Mouse (Mus musculus): ENCODE measurements around the gene Mpg.

Gene Mpg

GRCm38 (mm10) chr11:32226124-32226871, at the start of gene Mpg:
Mpg (plus strand) TSS chr11:32226505.
- DNase-seq (ENCODE audit: extremely low read depth, low read depth, low spot score): no peak

- DNase-seq (ENCODE audit: extremely low read depth, low read depth, low spot score): no peak
Measured at GRCm38 (mm10) chr11:32178506-32178905, 47.8 kb upstream of the Mpg start.

- DNase-seq (ENCODE audit: extremely low read depth, low read depth, low spot score): no peak
Measured at GRCm38 (mm10) chr11:32181246-32181645, 45.1 kb upstream of the Mpg start.

- no peak for DNase-seq (ENCODE audit: extremely low read depth, low read depth, low spot score)
Measured at GRCm38 (mm10) chr11:32181973-32182868, 44.1 kb upstream of the Mpg start.

GRCm38 (mm10) chr11:32184469-32184868, 41.8 kb upstream of the Mpg start:
- no peak for DNase-seq (ENCODE audit: extremely low read depth, low read depth, low spot score)

- DNase-seq (ENCODE audit: extremely low read depth, low read depth, low spot score): no peak
Measured at GRCm38 (mm10) chr11:32186031-32186430, 40.3 kb upstream of the Mpg start.

GRCm38 (mm10) chr11:32187256-32187655, 39.0 kb upstream of the Mpg start:
- DNase-seq (ENCODE audit: extremely low read depth, low read depth, low spot score): no peak

- no peak for DNase-seq (ENCODE audit: extremely low read depth, low read depth, low spot score)
Measured at GRCm38 (mm10) chr11:32188881-32189280, 37.4 kb upstream of the Mpg start.

GRCm38 (mm10) chr11:32189434-32189833, 36.9 kb upstream of the Mpg start:
- DNase-seq (ENCODE audit: extremely low read depth, low read depth, low spot score): no peak

GRCm38 (mm10) chr11:32190119-32190518, 36.2 kb upstream of the Mpg start:
- DNase-seq (ENCODE audit: extremely low read depth, low read depth, low spot score): no peak

- DNase-seq (ENCODE audit: extremely low read depth, low read depth, low spot score): no peak
Measured at GRCm38 (mm10) chr11:32190603-32191110, 35.6 kb upstream of the Mpg start.

- no peak for DNase-seq (ENCODE audit: extremely low read depth, low read depth, low spot score)
Measured at GRCm38 (mm10) chr11:32193156-32193555, 33.1 kb upstream of the Mpg start.

GRCm38 (mm10) chr11:32194086-32194485, 32.2 kb upstream of the Mpg start:
- DNase-seq (ENCODE audit: extremely low read depth, low read depth, low spot score): no peak

- DNase-seq (ENCODE audit: extremely low read depth, low read depth, low spot score): no peak
Measured at GRCm38 (mm10) chr11:32194626-32195025, 31.7 kb upstream of the Mpg start.

- DNase-seq (ENCODE audit: extremely low read depth, low read depth, low spot score): no peak
Measured at GRCm38 (mm10) chr11:32195867-32196540, 30.3 kb upstream of the Mpg start.

GRCm38 (mm10) chr11:32196727-32197126, 29.6 kb upstream of the Mpg start:
- DNase-seq (ENCODE audit: extremely low read depth, low read depth, low spot score): no peak

GRCm38 (mm10) chr11:32197766-32198165, 28.5 kb upstream of the Mpg start:
- no peak for DNase-seq (ENCODE audit: extremely low read depth, low read depth, low spot score)

- DNase-seq (ENCODE audit: extremely low read depth, low read depth, low spot score): no peak
Measured at GRCm38 (mm10) chr11:32198256-32198955, 27.9 kb upstream of the Mpg start.

GRCm38 (mm10) chr11:32199230-32199629, 27.1 kb upstream of the Mpg start:
- no peak for DNase-seq (ENCODE audit: extremely low read depth, low read depth, low spot score)

- no peak for DNase-seq (ENCODE audit: extremely low read depth, low read depth, low spot score)
Measured at GRCm38 (mm10) chr11:32200075-32200601, 26.2 kb upstream of the Mpg start, which contains the start of gene Il9r. Il9r (minus strand) TSS chr11:32200279.

All from fat pad, adult 2 months (tissue).